In genomic region chr3:89227307-89228179, GRCm38 (mm10) we compare ENCODE assay signal across 8 mouse cellular contexts. TPM values are rescaled to one million over a fixed set of nuclear protein-coding genes. Genes with fewer than 3 reads are reported as not detected.
A peak's percentile ranks its signal among the peaks of the same experiment; 100 is the strongest.
DNase-seq lines count a peak whose midpoint lies in the region; ATAC-seq and TF ChIP-seq lines count a peak whose summit lies in the region.

No protein-coding gene starts in this region.

- H3K27me3 ChIP-seq in embryonic facial prominence, embryonic 11.5 days (ENCODE audit: control insufficient read depth, insufficient read depth, low read length) = peaks cover 2% of the 10 kb centered on the region; the same call in 1 of the 2 replicates
- no peaks in the 10 kb centered on the region for H3K27me3 ChIP-seq in intestine, postnatal 0 days (replicated peaks; ENCODE audit: control insufficient read depth, insufficient read depth, low read length)

- ATAC-seq in embryonic facial prominence, embryonic 11.5 days (replicated peaks; ENCODE audit: insufficient number of reproducible peaks, low FRiP score, low TSS enrichment, low read depth) = peak; percentile 69
- ATAC-seq in intestine, postnatal 0 days = peak; percentile 39

- peaks cover 6% of the 10 kb centered on the region for H3K4me1 ChIP-seq in embryonic facial prominence, embryonic 11.5 days (ENCODE audit: control insufficient read depth, insufficient read depth, low read length)
- peaks cover 4% of the 10 kb centered on the region; the same call in 1 of the 2 replicates for H3K4me1 ChIP-seq in intestine, postnatal 0 days (replicated peaks; ENCODE audit: control insufficient read depth, insufficient read depth, low read length)

- H3K36me3 ChIP-seq in embryonic facial prominence, embryonic 11.5 days (replicated peaks; ENCODE audit: control insufficient read depth, insufficient read depth, low read depth, low read length) = no peaks in the 10 kb centered on the region; the same call in 1 of the 2 replicates
- no peaks in the 10 kb centered on the region; the same call in 1 of the 2 replicates for H3K36me3 ChIP-seq in intestine, postnatal 0 days (ENCODE audit: control insufficient read depth, insufficient read depth)

- H3K9ac ChIP-seq in embryonic facial prominence, embryonic 11.5 days (replicated peaks; ENCODE audit: low read length) = peak overlapping the region; percentile 72
- H3K9ac ChIP-seq in intestine, postnatal 0 days (ENCODE audit: low read depth, low read length) = peak overlapping the region; percentile 11; the same call in 1 of the 2 replicates

- H3K4me2 ChIP-seq in embryonic facial prominence, embryonic 11.5 days (ENCODE audit: low read depth, low read length) = peak overlapping the region; percentile 90
- peak overlapping the region; percentile 65 for H3K4me2 ChIP-seq in intestine, postnatal 0 days (replicated peaks; ENCODE audit: low read depth)

- no peaks in the 10 kb centered on the region for H3K9me3 ChIP-seq in embryonic facial prominence, embryonic 11.5 days (replicated peaks; ENCODE audit: control insufficient read depth, low read length)
- no peaks in the 10 kb centered on the region for H3K9me3 ChIP-seq in intestine, postnatal 0 days (ENCODE audit: control insufficient read depth)

- peak overlapping the region; percentile 52 for H3K4me3 ChIP-seq in embryonic facial prominence, embryonic 11.5 days (ENCODE audit: low read depth, low read length)
- peak overlapping the region; percentile 40 for H3K4me3 ChIP-seq in intestine, postnatal 0 days (ENCODE audit: low read depth, low read length)

- H3K27ac ChIP-seq in embryonic facial prominence, embryonic 11.5 days (replicated peaks; ENCODE audit: low read depth, low read length) = peak overlapping the region; percentile 59
- peak overlapping the region; percentile 17; the same call in 1 of the 2 replicates for H3K27ac ChIP-seq in intestine, postnatal 0 days (ENCODE audit: low read depth, low read length)

- no peak for TF ChIP-seq CTCF in intestine, postnatal 0 days (IDR thresholded peaks at IDR 0.05; ENCODE audit: low read depth)

- intact Hi-C loops in left cerebral cortex, postnatal 4 days (cut with DNase I) = no loop called here

- DNase-seq in cerebellum, postnatal 14 days = peak; percentile 57 to 70
- no peak for DNase-seq in cerebellum, adult 11-12 months
- DNase-seq in embryonic facial prominence, embryonic 11.5 days (ENCODE audit: low spot score) = peak; percentile 98
- peak; percentile 85 to 88 for DNase-seq in heart, adult 18-20 months
- DNase-seq in left cerebral cortex, postnatal 4 days = peak; percentile 86
- peak; percentile 96 for DNase-seq in mesoderm, embryonic 11.5 days (ENCODE audit: low read depth, low spot score)
- peak; percentile 90 to 95 for DNase-seq in right cerebral cortex, postnatal 36 days (ENCODE audit: low spot score in 2 of 2)

- 2% methylated on average over 41 of the region's 41 CpGs for WGBS in embryonic facial prominence, embryonic 11.5 days
- 7% methylated on average over 41 of the region's 41 CpGs for WGBS in intestine, postnatal 0 days

RNA-seq across cellular contexts. Expression of gene Mtx1, which starts 0.7 kb away (rescaled TPM):
- 208 and 225 TPM in 2 replicates for polyA plus RNA-seq in embryonic facial prominence, embryonic 11.5 days (2014; fragmentation: Nextera tagmentation; extraction: Ambion mirVana)
- 10 to 100 TPM; 60.3 to 61.5 TPM for total RNA-seq in heart, adult 18-20 months (2021)
- polyA plus RNA-seq in intestine, postnatal 0 days (2015; fragmentation: Nextera tagmentation; extraction: Ambion mirVana) = 140 and 145 TPM in 2 replicates
- 100 to 1,000 TPM in 1 of 2 experiments, 10 to 100 TPM in 1; 99.1 to 106 TPM for total RNA-seq in left cerebral cortex, postnatal 4 days (2021)

RNA-seq across cellular contexts. Expression of gene Muc1, which starts 1.3 kb away (rescaled TPM):
- 0.90 and 1.3 TPM in 2 replicates for polyA plus RNA-seq in embryonic facial prominence, embryonic 11.5 days (2014; fragmentation: Nextera tagmentation; extraction: Ambion mirVana)
- total RNA-seq in heart, adult 18-20 months (2021) = 1 to 10 TPM in 1 of 2 experiments, under 1 TPM in 1; 0.40 to 2.1 TPM
- polyA plus RNA-seq in intestine, postnatal 0 days (2015; fragmentation: Nextera tagmentation; extraction: Ambion mirVana) = 3.5 and 6.7 TPM in 2 replicates
- 1 to 10 TPM; 1.0 to 2.0 TPM for total RNA-seq in left cerebral cortex, postnatal 4 days (2021)

RNA-seq across cellular contexts. Expression of gene Thbs3, which starts 12.6 kb away (rescaled TPM):
- polyA plus RNA-seq in embryonic facial prominence, embryonic 11.5 days (2014; fragmentation: Nextera tagmentation; extraction: Ambion mirVana) = 24.4 and 26.0 TPM in 2 replicates
- total RNA-seq in heart, adult 18-20 months (2021) = 1 to 10 TPM; 2.8 to 5.8 TPM
- polyA plus RNA-seq in intestine, postnatal 0 days (2015; fragmentation: Nextera tagmentation; extraction: Ambion mirVana) = 15.2 and 17.2 TPM in 2 replicates
- total RNA-seq in left cerebral cortex, postnatal 4 days (2021) = 100 to 1,000 TPM in 1 of 2 experiments, 10 to 100 TPM in 1; 99.0 to 109 TPM

RNA-seq across cellular contexts. Expression of gene Krtcap2, which starts 18.2 kb away (rescaled TPM):
- 287 and 288 TPM in 2 replicates for polyA plus RNA-seq in embryonic facial prominence, embryonic 11.5 days (2014; fragmentation: Nextera tagmentation; extraction: Ambion mirVana)
- total RNA-seq in heart, adult 18-20 months (2021) = 10 to 100 TPM; 64.8 to 89.2 TPM
- polyA plus RNA-seq in intestine, postnatal 0 days (2015; fragmentation: Nextera tagmentation; extraction: Ambion mirVana) = 273 and 281 TPM in 2 replicates
- total RNA-seq in left cerebral cortex, postnatal 4 days (2021) = 100 to 1,000 TPM in 1 of 2 experiments, 10 to 100 TPM in 1; 86.2 to 106 TPM

RNA-seq across cellular contexts. Expression of gene Trim46, which starts 18.6 kb away (rescaled TPM):
- polyA plus RNA-seq in embryonic facial prominence, embryonic 11.5 days (2014; fragmentation: Nextera tagmentation; extraction: Ambion mirVana) = 3.0 and 4.5 TPM in 2 replicates
- total RNA-seq in heart, adult 18-20 months (2021) = under 1 TPM; 0.37 to 0.98 TPM
- 1.2 and 1.3 TPM in 2 replicates for polyA plus RNA-seq in intestine, postnatal 0 days (2015; fragmentation: Nextera tagmentation; extraction: Ambion mirVana)
- 100 to 1,000 TPM; 128 to 133 TPM for total RNA-seq in left cerebral cortex, postnatal 4 days (2021)

Comparison
In these comparisons a context has a peak if more than half of its experiments do, and no peak if none do; other contexts are left out.
1. RNA of gene Thbs3, which starts 12.6 kb away (total RNA-seq): 99.0 to 109 TPM in left cerebral cortex, postnatal 4 days; 2.8 to 5.8 TPM in heart, adult 18-20 months; every median in the first group is over 10 times any median in the second.